Mouse (Mus musculus): ENCODE measurements around the gene Prkaa2. TPM values are rescaled to one million over a fixed set of nuclear protein-coding genes. Genes with fewer than 3 reads are reported as not detected.

Prkaa2 gene
- polyA plus RNA-seq, 1 experiment from 2014 or later = 14.0 TPM

DNA sequence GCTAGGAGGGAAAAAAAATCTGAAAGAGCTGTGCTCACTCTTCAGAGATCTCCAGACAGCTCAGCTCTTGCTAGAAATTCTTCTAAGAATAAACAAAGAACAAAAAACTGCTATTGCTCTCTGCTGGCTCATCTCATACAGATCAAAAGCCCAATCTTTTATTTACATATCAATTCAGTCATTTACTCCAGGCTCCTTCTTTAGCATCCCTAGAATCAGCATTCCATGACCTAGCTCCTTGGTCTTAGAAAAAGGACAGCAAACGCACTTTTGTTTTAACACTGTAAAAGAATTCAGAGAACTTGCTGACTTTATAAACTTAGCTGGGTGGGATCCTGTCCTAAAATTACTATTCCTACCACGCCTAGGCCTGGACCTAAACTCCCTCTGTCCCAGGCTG, 21.0 kb downstream of the Prkaa2 start:
- 80% methylated on average over 2 of the region's 2 CpGs for WGBS
- DNase-seq (ENCODE audit: low spot score) = no peak
- no peak overlapping the region for H3K4me2 ChIP-seq (ENCODE audit: low read length)
- no peak for TF ChIP-seq CTCF (IDR thresholded peaks at IDR 0.05; ENCODE audit: low read depth)
- no peak overlapping the region for H3K27ac ChIP-seq
- H3K27me3 ChIP-seq (ENCODE audit: insufficient read depth, low read length) = no peaks in the 10 kb centered on the region
- H3K36me3 ChIP-seq (ENCODE audit: insufficient read depth, low read length) = no peaks in the 10 kb centered on the region
- no peak for ATAC-seq (replicated peaks; ENCODE audit: low FRiP score, low read depth)
- no peaks in the 10 kb centered on the region for H3K9me3 ChIP-seq (replicated peaks; ENCODE audit: low read length)
- H3K4me3 ChIP-seq (replicated peaks; ENCODE audit: low read depth, low read length) = no peak overlapping the region
- H3K9ac ChIP-seq (ENCODE audit: low read depth, low read length) = no peak overlapping the region
- no peaks in the 10 kb centered on the region for H3K4me1 ChIP-seq (replicated peaks; ENCODE audit: insufficient read depth, low read length)

DNA sequence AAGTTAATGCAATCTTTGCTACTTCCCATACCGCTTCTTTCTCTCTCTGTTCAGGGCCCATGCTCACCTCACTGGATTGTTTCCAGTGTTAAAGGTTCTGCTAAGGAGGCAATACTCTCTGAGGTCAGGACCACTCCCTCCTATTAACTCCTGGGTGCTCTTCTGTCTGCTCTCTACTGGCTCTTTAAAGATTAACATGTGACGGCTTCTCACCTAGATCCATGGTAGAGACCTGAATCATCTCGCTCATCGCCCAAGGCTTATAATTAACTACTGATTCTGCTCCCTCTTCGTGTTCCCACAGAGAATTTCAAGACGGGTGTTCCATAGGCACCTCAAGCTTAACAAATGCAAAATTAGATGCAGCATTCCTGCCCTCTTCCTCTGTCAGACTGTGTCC, 33.5 kb downstream of the Prkaa2 start:
- ATAC-seq (replicated peaks; ENCODE audit: low FRiP score, low read depth) = peak; percentile 66; the same call in 1 of the 2 replicates
- 68% methylated on average over 6 of the region's 6 CpGs for WGBS

DNA sequence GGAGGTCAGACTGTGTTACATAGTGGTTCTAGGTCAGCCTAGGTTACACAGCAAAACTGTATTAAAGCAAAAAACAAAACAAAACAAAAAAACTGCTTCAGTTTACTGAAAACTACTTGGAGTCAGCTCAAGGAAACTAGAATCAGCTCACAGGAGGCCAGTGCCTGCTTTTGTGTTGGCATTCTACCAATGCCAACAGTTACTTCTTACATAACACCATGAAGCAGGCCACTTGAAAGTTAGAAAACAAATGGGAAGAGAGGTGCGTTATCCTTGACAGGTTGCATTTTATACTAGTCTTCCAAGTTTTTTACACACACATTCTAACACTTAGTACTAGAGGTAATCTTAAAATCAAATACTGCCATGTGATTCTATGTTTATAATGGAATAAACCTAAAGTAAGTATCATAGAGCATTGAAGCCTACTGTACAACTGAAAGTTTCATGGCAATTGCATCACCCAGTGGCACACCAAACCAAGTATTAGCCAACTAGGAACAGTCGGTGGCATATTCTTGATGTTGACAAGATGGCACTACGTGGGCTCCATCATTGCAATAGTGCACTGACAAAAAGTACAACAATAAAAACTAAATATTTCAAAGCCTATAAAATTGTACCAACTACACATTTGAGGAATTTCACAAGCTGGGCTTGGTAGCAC, 37.8 kb downstream of the Prkaa2 start:
- WGBS = 96% methylated on average over 3 of the region's 3 CpGs
- Histone ChIP-seq H3K4me2 (ENCODE audit: low read length) (no peak overlapping the region), H3K27ac (no peak overlapping the region), H3K9me3 (replicated peaks; ENCODE audit: low read length) (no peaks in the 10 kb centered on the region), H3K36me3 (ENCODE audit: insufficient read depth, low read length) (no peaks in the 10 kb centered on the region), H3K27me3 (ENCODE audit: insufficient read depth, low read length) (no peaks in the 10 kb centered on the region), H3K9ac (ENCODE audit: low read depth, low read length) (no peak overlapping the region), H3K4me3 (replicated peaks; ENCODE audit: low read depth, low read length) (no peak overlapping the region), H3K4me1 (replicated peaks; ENCODE audit: insufficient read depth, low read length) (no peaks in the 10 kb centered on the region)
- ATAC-seq (replicated peaks; ENCODE audit: low FRiP score, low read depth) (no peak), DNase-seq (ENCODE audit: low spot score) (no peak)
- no peak for TF ChIP-seq CTCF (IDR thresholded peaks at IDR 0.05; ENCODE audit: low read depth)

More for the DNA sequence above, 33.5 kb downstream of the Prkaa2 start:
- DNase-seq (ENCODE audit: low spot score) = peak; percentile 22
- H3K4me1 ChIP-seq (replicated peaks; ENCODE audit: insufficient read depth, low read length) = no peaks in the 10 kb centered on the region
- no peaks in the 10 kb centered on the region for H3K36me3 ChIP-seq (ENCODE audit: insufficient read depth, low read length)
- no peaks in the 10 kb centered on the region for H3K27me3 ChIP-seq (ENCODE audit: insufficient read depth, low read length)
- no peak overlapping the region for H3K4me3 ChIP-seq (replicated peaks; ENCODE audit: low read depth, low read length)
- TF ChIP-seq CTCF (IDR thresholded peaks at IDR 0.05; ENCODE audit: low read depth) = no peak
- H3K27ac ChIP-seq = no peak overlapping the region
- H3K9ac ChIP-seq (ENCODE audit: low read depth, low read length) = no peak overlapping the region
- 0 out of 2 replicates have a peak overlapping the region, but pooled peaks have one; percentile 3 for H3K4me2 ChIP-seq (ENCODE audit: low read length)
- H3K9me3 ChIP-seq (replicated peaks; ENCODE audit: low read length) = no peaks in the 10 kb centered on the region

- 22% methylated on average over 3 of the region's 3 CpGs for WGBS
Measured at GRCm38 (mm10) chr4:105070982-105071381, 38.7 kb downstream of the Prkaa2 start.

DNA sequence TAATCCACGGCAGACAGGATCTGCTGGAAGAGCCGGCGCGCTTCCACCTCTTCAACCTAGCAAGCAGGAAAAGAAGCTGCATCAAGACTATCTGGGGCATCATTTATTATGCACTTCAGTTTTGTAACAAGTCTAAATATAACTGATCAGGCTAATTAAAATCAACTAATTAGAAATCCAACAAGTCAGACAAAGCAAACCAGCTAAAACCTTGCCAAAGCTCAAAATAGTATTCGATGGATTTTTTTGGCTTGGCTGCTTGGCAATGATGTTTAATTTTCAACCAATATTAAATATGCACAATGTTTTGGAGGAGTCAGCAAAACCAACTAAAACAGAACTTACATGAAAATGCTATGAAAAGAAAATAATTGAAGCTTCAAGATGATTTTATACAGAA, 58.4 kb downstream of the Prkaa2 start:
- no peaks in the 10 kb centered on the region for H3K4me1 ChIP-seq (replicated peaks; ENCODE audit: insufficient read depth, low read length)
- H3K4me3 ChIP-seq (replicated peaks; ENCODE audit: low read depth, low read length) = no peak overlapping the region
- no peak overlapping the region for H3K9ac ChIP-seq (ENCODE audit: low read depth, low read length)
- no peaks in the 10 kb centered on the region for H3K9me3 ChIP-seq (replicated peaks; ENCODE audit: low read length)
- WGBS = 95% methylated on average over 5 of the region's 5 CpGs
- DNase-seq (ENCODE audit: low spot score) (no peak), ATAC-seq (replicated peaks; ENCODE audit: low FRiP score, low read depth) (no peak)
- no peak for TF ChIP-seq CTCF (IDR thresholded peaks at IDR 0.05; ENCODE audit: low read depth)
- no peaks in the 10 kb centered on the region for H3K27me3 ChIP-seq (ENCODE audit: insufficient read depth, low read length)
- H3K27ac ChIP-seq = no peak overlapping the region
- no peaks in the 10 kb centered on the region for H3K36me3 ChIP-seq (ENCODE audit: insufficient read depth, low read length)
- H3K4me2 ChIP-seq (ENCODE audit: low read length) = no peak overlapping the region

More at GRCm38 (mm10) chr4:105070982-105071381, 38.7 kb downstream of the Prkaa2 start:
- peak; percentile 85 for TF ChIP-seq CTCF (IDR thresholded peaks at IDR 0.05; ENCODE audit: low read depth)
- no peak overlapping the region for H3K4me3 ChIP-seq (replicated peaks; ENCODE audit: low read depth, low read length)
- H3K27ac ChIP-seq = peak overlapping the region; percentile 9; the same call in 1 of the 2 replicates
- no peaks in the 10 kb centered on the region for H3K9me3 ChIP-seq (replicated peaks; ENCODE audit: low read length)
- H3K36me3 ChIP-seq (ENCODE audit: insufficient read depth, low read length) = no peaks in the 10 kb centered on the region
- H3K9ac ChIP-seq (ENCODE audit: low read depth, low read length) = no peak overlapping the region
- DNase-seq (ENCODE audit: low spot score) = peak; percentile 82
- no peak overlapping the region for H3K4me2 ChIP-seq (ENCODE audit: low read length)
- peak; percentile 85; the same call in 1 of the 2 replicates for ATAC-seq (replicated peaks; ENCODE audit: low FRiP score, low read depth)
- H3K4me1 ChIP-seq (replicated peaks; ENCODE audit: insufficient read depth, low read length) = no peaks in the 10 kb centered on the region
- H3K27me3 ChIP-seq (ENCODE audit: insufficient read depth, low read length) = no peaks in the 10 kb centered on the region

DNA sequence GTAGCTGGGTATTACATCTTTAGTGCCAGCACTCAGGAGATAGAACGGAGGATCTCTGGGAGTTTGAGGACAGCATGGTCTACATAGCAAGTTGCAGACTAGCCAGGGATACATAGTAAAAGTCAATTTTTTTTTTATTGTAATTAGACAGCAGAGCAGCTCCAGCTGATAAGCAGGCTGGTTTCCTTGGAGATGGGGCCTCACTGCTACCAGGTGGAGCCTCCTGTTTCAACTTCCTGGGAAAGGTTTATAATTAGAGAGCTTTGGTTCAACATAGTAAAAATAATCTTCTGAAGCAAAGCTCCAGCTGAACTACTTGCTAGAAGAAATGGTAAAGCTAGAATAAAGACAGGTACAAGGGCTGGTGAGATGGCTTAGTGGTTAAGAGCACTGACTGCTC, 59.6 kb downstream of the Prkaa2 start:
- Histone ChIP-seq H3K27ac (no peak overlapping the region), H3K27me3 (ENCODE audit: insufficient read depth, low read length) (no peaks in the 10 kb centered on the region), H3K9me3 (replicated peaks; ENCODE audit: low read length) (no peaks in the 10 kb centered on the region), H3K36me3 (ENCODE audit: insufficient read depth, low read length) (no peaks in the 10 kb centered on the region), H3K4me3 (replicated peaks; ENCODE audit: low read depth, low read length) (no peak overlapping the region), H3K4me2 (ENCODE audit: low read length) (no peak overlapping the region), H3K4me1 (replicated peaks; ENCODE audit: insufficient read depth, low read length) (no peaks in the 10 kb centered on the region), H3K9ac (ENCODE audit: low read depth, low read length) (no peak overlapping the region)
- DNase-seq (ENCODE audit: low spot score) (no peak), ATAC-seq (replicated peaks; ENCODE audit: low FRiP score, low read depth) (no peak)
- TF ChIP-seq CTCF (IDR thresholded peaks at IDR 0.05; ENCODE audit: low read depth) = no peak
- 93% methylated on average over 1 of the region's 1 CpGs for WGBS

DNA sequence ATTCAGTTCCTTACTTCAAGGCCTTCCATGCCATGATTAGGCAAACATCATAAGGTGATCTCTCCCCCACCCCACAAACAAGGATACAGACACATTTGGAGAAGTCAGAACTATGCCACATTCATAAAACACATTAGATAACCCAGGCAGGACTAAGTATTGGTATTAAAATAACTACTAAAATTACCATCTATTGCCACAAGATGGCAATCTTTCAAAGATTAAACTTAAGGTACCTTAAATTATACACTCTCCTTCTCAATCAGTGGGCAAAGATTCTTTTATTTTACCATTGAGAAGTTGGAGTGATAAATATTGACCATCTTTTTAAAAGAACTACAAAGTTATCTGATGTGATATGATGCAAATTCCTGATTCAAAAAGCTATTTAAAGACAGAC, 75.4 kb downstream of the Prkaa2 start:
- Histone ChIP-seq H3K4me2 (ENCODE audit: low read length) (no peak overlapping the region), H3K9me3 (replicated peaks; ENCODE audit: low read length) (no peaks in the 10 kb centered on the region), H3K4me1 (replicated peaks; ENCODE audit: insufficient read depth, low read length) (no peaks in the 10 kb centered on the region), H3K27ac (no peak overlapping the region), H3K9ac (ENCODE audit: low read depth, low read length) (no peak overlapping the region), H3K4me3 (replicated peaks; ENCODE audit: low read depth, low read length) (no peak overlapping the region), H3K36me3 (ENCODE audit: insufficient read depth, low read length) (no peaks in the 10 kb centered on the region), H3K27me3 (ENCODE audit: insufficient read depth, low read length) (no peaks in the 10 kb centered on the region)
- TF ChIP-seq CTCF (IDR thresholded peaks at IDR 0.05; ENCODE audit: low read depth) = peak; percentile 57
- DNase-seq (ENCODE audit: low spot score) (peak; percentile 65), ATAC-seq (replicated peaks; ENCODE audit: low FRiP score, low read depth) (no peak)

Measured in kidney, postnatal 0 days (tissue).